Mouse (Mus musculus): Measurements from ENCODE around the gene Olfr871.
"Not testable (repeated sequence)": the region's sequence is repeated elsewhere in the genome, so short reads cannot be mapped to it uniquely, and the experiment has no call there.

Gene Olfr871

DNA sequence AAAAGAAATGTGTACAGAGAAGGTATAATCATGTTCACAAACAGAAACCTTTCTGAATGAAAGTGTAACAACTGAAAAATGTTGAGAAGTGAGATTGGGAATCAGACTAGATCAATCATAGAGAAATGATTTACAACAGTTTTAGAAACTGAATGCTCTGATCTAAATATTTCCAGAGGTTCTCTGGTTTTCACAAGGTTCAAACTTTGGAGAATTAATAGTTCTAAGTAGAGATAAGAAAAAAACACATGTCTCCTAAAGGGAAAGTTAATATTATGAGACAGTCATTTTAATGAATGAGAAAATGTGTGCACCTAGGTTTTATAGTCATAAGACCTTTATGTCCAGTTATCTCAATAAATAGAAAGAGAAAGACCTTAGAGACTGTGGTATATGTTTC is at the start of gene Olfr871:
TSS of gene Olfr871 (plus strand) at position 301 of the 400 bp plus-strand sequence.
- no peak for DNase-seq (ENCODE audit: low spot score in 2 of 2)

DNA sequence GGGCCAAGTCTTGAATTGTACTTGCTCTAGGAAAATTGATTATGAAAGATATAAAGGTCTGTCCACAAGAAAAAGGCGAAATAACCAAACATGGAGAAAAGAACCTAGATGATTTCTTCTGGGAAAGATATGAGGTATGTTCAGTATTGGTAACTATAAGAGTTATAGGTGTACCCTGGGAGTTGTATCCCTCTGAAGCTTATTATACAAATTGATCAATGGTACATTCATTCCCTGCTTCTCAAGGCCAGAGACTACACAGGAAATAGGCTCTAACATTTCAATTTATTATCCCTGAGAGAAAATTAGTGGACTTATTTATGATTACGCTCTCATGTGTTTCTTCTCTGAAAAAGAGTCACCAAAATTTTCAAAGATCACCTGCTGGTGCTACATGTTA is 38.0 kb upstream of the Olfr871 start, which contains the start of gene Olfr870:
TSS of gene Olfr870 (minus strand) at position 101 of the 400 bp plus-strand sequence.
- DNase-seq (ENCODE audit: low spot score in 2 of 2) = no peak

DNA sequence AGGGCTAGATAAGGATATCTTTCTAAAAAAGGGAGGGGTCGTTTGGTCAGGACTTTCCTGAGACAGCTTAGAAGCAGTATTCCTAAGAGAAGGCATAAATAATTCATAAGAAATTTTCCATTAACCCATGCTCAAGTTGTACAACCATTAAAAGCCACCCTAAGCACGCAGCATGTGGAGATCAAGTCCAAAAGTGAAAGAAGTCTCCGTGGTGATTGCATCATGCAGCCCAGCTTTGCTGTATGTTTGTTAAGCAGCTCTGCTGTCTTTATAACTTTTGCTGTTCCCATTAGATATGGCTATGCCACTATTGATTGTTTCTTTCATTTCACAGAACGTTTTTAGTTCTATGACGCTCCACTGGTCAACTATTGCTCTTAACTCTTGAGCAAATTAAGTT is 32.5 kb upstream of the Olfr871 start:
- no peak for DNase-seq (ENCODE audit: low spot score in 2 of 2)

DNA sequence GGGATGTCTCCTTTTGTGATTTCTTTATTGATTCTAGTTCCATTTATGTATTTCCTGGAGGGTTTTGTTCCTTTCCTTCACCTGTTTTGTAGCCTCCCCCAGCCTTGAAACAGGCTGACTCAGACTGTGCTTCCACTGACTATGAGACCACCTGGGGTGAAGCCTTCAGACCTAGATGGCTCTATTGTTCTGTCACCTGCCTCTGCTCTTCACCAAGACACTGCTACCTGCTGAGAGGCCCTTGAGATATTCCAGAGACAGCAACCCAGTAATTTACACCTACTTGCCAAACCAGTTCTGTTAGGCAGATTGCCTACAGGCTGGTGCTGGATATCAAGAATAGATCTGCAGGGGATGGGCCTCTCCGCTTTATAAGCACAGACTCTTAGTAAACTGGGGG is 9.9 kb upstream of the Olfr871 start:
- no peak for DNase-seq (ENCODE audit: low spot score in 2 of 2)

DNA sequence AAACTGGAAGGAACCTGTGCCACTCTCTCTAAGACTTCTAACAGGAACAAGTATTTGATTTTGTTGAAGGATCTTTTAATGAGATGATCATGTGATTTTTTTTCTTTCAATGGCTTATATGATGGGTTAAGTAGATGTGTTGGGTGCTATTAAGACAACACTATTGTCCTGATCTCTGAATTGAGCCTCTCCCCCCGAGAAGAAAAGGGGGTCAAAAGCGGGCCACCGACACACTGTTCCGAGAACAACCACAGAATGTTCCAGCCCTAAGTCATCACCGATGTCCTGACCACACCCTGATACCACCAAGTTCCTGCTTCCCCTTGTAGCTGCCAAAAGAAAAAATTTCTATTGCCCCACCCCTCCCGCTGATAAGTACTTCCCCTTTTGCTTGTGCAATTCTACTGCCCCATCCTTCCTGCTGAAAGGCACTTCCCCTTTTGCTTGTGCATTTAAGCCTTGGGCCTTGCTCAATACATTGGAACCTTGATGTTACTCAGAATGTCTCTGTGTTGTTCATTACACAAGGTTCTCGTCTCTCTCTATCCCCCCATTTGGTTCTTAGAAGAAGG is 8.5 kb upstream of the Olfr871 start:
- not testable (repeated sequence) for DNase-seq (ENCODE audit: low spot score in 2 of 2)

DNA sequence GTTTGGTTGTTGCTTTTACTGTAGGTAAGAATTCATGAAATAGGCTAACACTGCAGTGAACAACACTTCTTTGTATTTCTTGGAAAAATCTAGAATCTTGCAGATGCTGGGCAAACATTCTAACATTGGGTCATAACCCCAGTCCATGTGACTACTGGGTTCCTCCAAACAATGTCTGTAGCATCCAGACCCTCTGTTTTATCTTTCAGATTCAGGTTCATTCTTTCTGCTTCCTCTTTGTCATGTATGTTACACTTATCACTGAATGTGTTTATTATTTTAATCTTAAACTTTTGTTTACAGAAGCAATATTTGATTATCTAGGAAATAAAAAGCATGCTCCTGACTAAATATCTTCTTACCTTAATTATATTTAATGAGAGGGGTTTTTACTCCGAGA is 1.2 kb upstream of the Olfr871 start:
- DNase-seq (ENCODE audit: low spot score in 2 of 2) = no peak

DNA sequence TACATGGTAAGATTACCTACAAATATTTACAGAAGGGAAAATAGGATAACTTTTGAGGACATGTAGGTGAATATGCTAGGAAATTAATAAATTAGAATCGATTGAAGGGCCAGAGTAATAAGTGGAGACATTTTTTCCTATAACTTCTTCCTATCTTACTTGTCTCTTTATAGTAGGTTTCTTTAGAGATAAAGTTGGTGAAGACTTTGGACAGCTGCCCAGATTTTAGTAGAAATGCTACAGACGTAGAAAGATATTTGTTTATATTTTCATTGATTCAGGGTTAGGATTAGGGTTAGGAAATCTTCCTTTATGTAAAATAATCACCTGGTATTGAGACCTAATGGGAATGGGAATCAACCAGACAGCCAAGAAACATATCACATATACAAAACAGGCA is 530 bp upstream of the Olfr871 start:
- no peak for DNase-seq (ENCODE audit: low spot score in 2 of 2)

DNA sequence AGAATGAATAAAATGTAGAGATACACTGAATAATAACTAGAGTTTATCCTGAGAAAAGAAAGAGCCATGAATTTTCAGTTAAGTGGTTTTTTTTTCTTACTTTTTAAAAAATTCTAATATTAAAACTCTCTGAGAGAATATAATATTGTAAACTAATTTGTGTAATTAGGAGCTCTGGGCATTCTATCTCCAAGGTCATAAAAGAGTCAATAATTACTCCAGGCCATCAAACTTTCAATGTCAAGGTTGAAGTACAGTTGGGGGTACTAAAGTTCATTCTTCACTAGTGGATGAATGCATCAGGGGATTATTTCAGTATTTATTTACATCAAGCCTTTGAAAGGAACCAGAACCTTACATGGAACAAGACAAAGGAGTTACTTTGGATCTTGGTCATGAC is 24.8 kb downstream of the Olfr871 start, which contains the start of gene Olfr872:
TSS of gene Olfr872 (plus strand) at position 301 of the 400 bp plus-strand sequence.
- DNase-seq (ENCODE audit: low spot score in 2 of 2) = no peak

DNA sequence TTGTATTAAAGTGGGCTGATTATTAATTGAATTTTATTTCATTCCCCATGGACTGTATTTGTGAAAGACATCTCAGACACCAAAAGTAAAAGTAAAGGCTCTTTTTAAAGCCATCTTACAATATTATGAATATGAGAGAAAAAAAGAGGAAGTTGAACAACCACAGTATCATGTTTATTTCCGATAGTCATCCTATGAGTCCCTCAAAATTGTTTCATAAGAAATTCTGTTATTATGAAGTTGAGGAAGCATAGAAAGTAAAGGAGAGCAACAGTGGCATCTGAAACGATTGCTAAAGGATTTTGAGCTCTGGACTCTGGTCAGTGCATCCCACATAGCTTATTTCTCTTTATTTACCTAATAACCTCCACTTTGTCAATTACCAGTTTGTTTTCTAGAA is 25.4 kb downstream of the Olfr871 start:
- DNase-seq (ENCODE audit: low spot score in 2 of 2) = no peak

All from urinary bladder, postnatal 4 days (tissue).